In genomic region chr13:97911013-97911412, GRCm38 (mm10) we compare ENCODE assay signal across 7 mouse cellular contexts.
DNase-seq lines count a peak whose midpoint lies in the region; ATAC-seq and TF ChIP-seq lines count a peak whose summit lies in the region.

No protein-coding gene starts in this region.

- peak overlapping the region; percentile 32; the same call in 1 of the 2 replicates for H3K4me2 ChIP-seq in kidney, embryonic 15.5 days
- peak overlapping the region; percentile 27; the same call in 1 of the 2 replicates for H3K4me2 ChIP-seq in midbrain, embryonic 13.5 days (replicated peaks)
- H3K4me2 ChIP-seq in liver, embryonic 11.5 days, result no peak overlapping the region

- 10% methylated on average over 10 of the region's 10 CpGs for WGBS in kidney, embryonic 15.5 days
- WGBS in midbrain, embryonic 13.5 days, result 11% methylated on average over 10 of the region's 10 CpGs
- 58% methylated on average over 10 of the region's 10 CpGs for WGBS in liver, embryonic 11.5 days

- DNase-seq in Patski (ENCODE audit: low read depth, low spot score), result peak; percentile 76
- DNase-seq in embryo, embryonic 11 days, result peak; percentile 65
- no peak for DNase-seq in cerebellum, postnatal 4 days (ENCODE audit: low spot score in 2 of 2)
- no peak for DNase-seq in urinary bladder, postnatal 14 days (ENCODE audit: low spot score)
- no peak for DNase-seq in liver, embryonic 11.5 days (ENCODE audit: low spot score)

- H3K9me3 ChIP-seq in kidney, embryonic 15.5 days (replicated peaks), result no peaks in the 10 kb centered on the region
- no peaks in the 10 kb centered on the region for H3K9me3 ChIP-seq in midbrain, embryonic 13.5 days
- H3K9me3 ChIP-seq in liver, embryonic 11.5 days (ENCODE audit: control insufficient read depth, low read length), result no peaks in the 10 kb centered on the region

- POLR2A ChIA-PET in Patski (lab: Charles Lee), result no interaction called here

- in situ Hi-C loops in Patski (cut with MboI; ENCODE audit: low pct_unique_long_range_greater_than_20kb), result no loop called here

- no peak overlapping the region for H3K9ac ChIP-seq in kidney, embryonic 15.5 days
- 0 out of 2 replicates have a peak overlapping the region, but pooled peaks have one; percentile 44 for H3K9ac ChIP-seq in midbrain, embryonic 13.5 days (replicated peaks)
- no peak overlapping the region for H3K9ac ChIP-seq in liver, embryonic 11.5 days (ENCODE audit: low read depth, low read length)

- peak; percentile 69 for ATAC-seq in Patski
- peak; percentile 87 for ATAC-seq in kidney, embryonic 15.5 days (replicated peaks; ENCODE audit: low FRiP score)
- ATAC-seq in midbrain, embryonic 13.5 days, result no peak
- no peak for ATAC-seq in liver, embryonic 11.5 days (replicated peaks; ENCODE audit: low FRiP score)

- no peak for TF ChIP-seq CTCF in Patski (IDR thresholded peaks at IDR 0.05)

- no peak overlapping the region for H3K4me3 ChIP-seq in kidney, embryonic 15.5 days (replicated peaks)
- H3K4me3 ChIP-seq in midbrain, embryonic 13.5 days (replicated peaks), result no peak overlapping the region
- H3K4me3 ChIP-seq in liver, embryonic 11.5 days (ENCODE audit: low read depth, low read length), result no peak overlapping the region

- H3K4me1 ChIP-seq in kidney, embryonic 15.5 days, result peaks cover 11% of the 10 kb centered on the region
- H3K4me1 ChIP-seq in midbrain, embryonic 13.5 days (replicated peaks), result peaks cover 12% of the 10 kb centered on the region
- no peaks in the 10 kb centered on the region for H3K4me1 ChIP-seq in liver, embryonic 11.5 days (replicated peaks; ENCODE audit: control insufficient read depth, insufficient read depth, low read length)

- no peaks in the 10 kb centered on the region for H3K27me3 ChIP-seq in Patski
- H3K27me3 ChIP-seq in kidney, embryonic 15.5 days, result no peaks in the 10 kb centered on the region
- no peaks in the 10 kb centered on the region for H3K27me3 ChIP-seq in midbrain, embryonic 13.5 days
- no peaks in the 10 kb centered on the region for H3K27me3 ChIP-seq in liver, embryonic 11.5 days (replicated peaks; ENCODE audit: control insufficient read depth, insufficient read depth, low read length)

- H3K27ac ChIP-seq in kidney, embryonic 15.5 days, result peak overlapping the region; percentile 80
- H3K27ac ChIP-seq in midbrain, embryonic 13.5 days, result peak overlapping the region; percentile 44; the same call in 1 of the 2 replicates
- H3K27ac ChIP-seq in liver, embryonic 11.5 days (ENCODE audit: low read depth, low read length), result no peak overlapping the region

- CTCF ChIA-PET in Patski (lab: Charles Lee), result no interaction called here

- 0 out of 2 replicates have a peak, but pooled peaks cover 3% of the 10 kb centered on the region for H3K36me3 ChIP-seq in kidney, embryonic 15.5 days
- H3K36me3 ChIP-seq in midbrain, embryonic 13.5 days, result no peaks in the 10 kb centered on the region
- H3K36me3 ChIP-seq in liver, embryonic 11.5 days (ENCODE audit: control insufficient read depth, insufficient read depth, low read length), result no peaks in the 10 kb centered on the region

Comparison
In these comparisons a context has a peak if more than half of its experiments do, and no peak if none do; other contexts are left out.
1. ATAC-seq: peak in Patski (single experiment) and kidney, embryonic 15.5 days (single experiment); none in midbrain, embryonic 13.5 days (single experiment) and liver, embryonic 11.5 days (single experiment).
2. DNase-seq: peak in Patski (single experiment) and embryo, embryonic 11 days (single experiment); none in cerebellum, postnatal 4 days (0 of 2), urinary bladder, postnatal 14 days (single experiment) and liver, embryonic 11.5 days (single experiment).